9 mouse cellular contexts compared by ENCODE assay signal in the genomic region with DNA sequence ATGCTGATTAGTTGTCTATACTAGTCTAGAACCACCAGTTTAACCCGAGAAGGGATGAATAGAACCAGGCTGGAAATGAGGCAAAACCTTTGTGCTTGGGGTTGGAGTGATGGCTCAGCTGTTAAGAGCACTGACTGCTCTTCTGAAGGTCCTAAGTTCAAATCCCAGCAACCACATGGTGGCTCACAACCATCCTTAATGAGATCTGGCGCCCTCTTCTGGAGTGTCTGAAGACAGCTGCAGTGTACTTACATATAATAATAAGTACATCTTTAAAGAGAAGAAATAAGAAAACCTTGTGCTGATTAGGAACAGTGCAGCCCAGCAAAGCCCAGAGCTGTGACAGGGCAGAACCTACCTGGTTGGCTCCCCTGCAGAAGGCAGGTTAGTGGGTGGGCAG. TPM values are rescaled to one million over a fixed set of nuclear protein-coding genes. Genes with fewer than 3 reads are reported as not detected.
DNase-seq lines count a peak whose midpoint lies in the region; ATAC-seq and TF ChIP-seq lines count a peak whose summit lies in the region.
"Not testable (repeated sequence)": the region's sequence is repeated elsewhere in the genome, so short reads cannot be mapped to it uniquely, and the experiment has no call there.
"Had no signal": no experiment of that assay in that cellular context is flagged by ENCODE, and none has a peak within 500 bp of the region (broad histone marks: within the 10 kb centered on the region; RNA-seq: fewer than 3 reads in every experiment).

No protein-coding gene starts in this region.

- not testable (repeated sequence) for H3K4me3 ChIP-seq in ES-Bruce4 (ENCODE audit: low read depth, low read length); bone marrow macrophage, adult 2 months (ENCODE audit: insufficient read depth, low read length); gastrocnemius, adult 2 months; kidney, adult 2 months (ENCODE audit: insufficient read depth, low read depth, low read length); left cerebral cortex, adult 2 months; lung, embryonic 14.5 days (ENCODE audit: low read depth, low read length); small intestine, adult 2 months (ENCODE audit: low read depth, low read length)

- not testable (repeated sequence) for TF ChIP-seq EP300 in ES-Bruce4 (IDR thresholded peaks at IDR 0.05; ENCODE audit: insufficient read depth, low read depth, low read length)

- H3K27ac ChIP-seq in ES-Bruce4 (ENCODE audit: insufficient read depth, low read length); bone marrow macrophage, adult 2 months (ENCODE audit: insufficient read depth, low read depth, low read length); gastrocnemius, adult 2 months; kidney, adult 2 months (ENCODE audit: insufficient read depth, low read depth, low read length); left cerebral cortex, adult 2 months; lung, embryonic 14.5 days (ENCODE audit: low read depth); small intestine, adult 2 months (ENCODE audit: insufficient read depth, low read depth, low read length): not testable (repeated sequence)

- TF ChIP-seq CTCF in ES-Bruce4 (IDR thresholded peaks at IDR 0.05; ENCODE audit: low read depth, low read length) = peak; percentile 17
- TF ChIP-seq CTCF in bone marrow macrophage, adult 2 months (IDR thresholded peaks at IDR 0.05; ENCODE audit: low read depth, low read length) = 0 out of 2 replicates have a peak, but pooled peaks have one; percentile 20
- TF ChIP-seq CTCF in gastrocnemius, adult 2 months (IDR thresholded peaks at IDR 0.05) = peak; percentile 29; the same call in 1 of the 2 replicates
- TF ChIP-seq CTCF in kidney, adult 2 months (conservative IDR thresholded peaks at IDR 0.05; ENCODE audit: insufficient read depth, insufficient read length, low read depth, low read length) = 0 out of 2 replicates have a peak, but pooled peaks have one; percentile 8
- TF ChIP-seq CTCF in left cerebral cortex, adult 2 months (IDR thresholded peaks at IDR 0.05) = peak; percentile 20
- TF ChIP-seq CTCF in lung, embryonic 14.5 days (IDR thresholded peaks at IDR 0.05; ENCODE audit: low read depth) = peak; percentile 18; the same call in 1 of the 2 replicates
- TF ChIP-seq CTCF in small intestine, adult 2 months (IDR thresholded peaks at IDR 0.05; ENCODE audit: extremely low read depth, insufficient read length, insufficient replicate concordance, low read depth, low read length) = peak; percentile 5; the same call in 1 of the 2 replicates

- not testable (repeated sequence) for H3K36me3 ChIP-seq in ES-Bruce4 (ENCODE audit: control insufficient read depth, insufficient read depth, low read length, poor library complexity, severe bottlenecking); kidney, adult 2 months (ENCODE audit: control insufficient read depth, insufficient read depth, low read length); lung, embryonic 14.5 days (ENCODE audit: insufficient read depth); small intestine, adult 2 months (ENCODE audit: control insufficient read depth, insufficient read depth, low read length)

- not testable (repeated sequence) for H3K9me3 ChIP-seq in ES-Bruce4 (replicated peaks; ENCODE audit: control insufficient read depth, insufficient read depth, low read length, poor library complexity, severe bottlenecking); lung, embryonic 14.5 days (ENCODE audit: low read depth, low read length)

- H3K4me1 ChIP-seq in ES-Bruce4 (ENCODE audit: control insufficient read depth, insufficient read depth, low read length); lung, embryonic 14.5 days (ENCODE audit: insufficient read depth): not testable (repeated sequence)
- peaks cover 20% of the 10 kb centered on the region for H3K4me1 ChIP-seq in bone marrow macrophage, adult 2 months (ENCODE audit: control insufficient read depth, insufficient read depth, low read length)
- peaks cover 14% of the 10 kb centered on the region for H3K4me1 ChIP-seq in kidney, adult 2 months (ENCODE audit: control insufficient read depth, insufficient read depth, low read length)
- peaks cover 24% of the 10 kb centered on the region for H3K4me1 ChIP-seq in small intestine, adult 2 months (ENCODE audit: control insufficient read depth, insufficient read depth, insufficient read length, low read length)

- not testable (repeated sequence) for ATAC-seq in lung, embryonic 14.5 days (ENCODE audit: insufficient read depth)

- not testable (repeated sequence) for H3K27me3 ChIP-seq in ES-Bruce4 (ENCODE audit: control insufficient read depth, insufficient read depth, low read length, poor library complexity, severe bottlenecking); kidney, adult 2 months (replicated peaks; ENCODE audit: control insufficient read depth, insufficient read depth, low read length); lung, embryonic 14.5 days (ENCODE audit: insufficient read depth, low read length); small intestine, adult 2 months (ENCODE audit: control insufficient read depth, insufficient read depth, low read length)

- H3K4me2 ChIP-seq in lung, embryonic 14.5 days = not testable (repeated sequence)

- not testable (repeated sequence) for DNase-seq in gastrocnemius, adult 2 months; kidney, adult 2 months; left cerebral cortex, adult 2 months (ENCODE audit: extremely low spot score in 1 of 2, low spot score in 2 of 2); lung, embryonic 14.5 days

- intact Hi-C loops in gastrocnemius, adult 2 months (cut with DNase I); left cerebral cortex, adult 2 months (cut with DNase I): not testable (repeated sequence)

- not testable (repeated sequence) for H3K9ac ChIP-seq in ES-Bruce4 (ENCODE audit: low read depth, poor library complexity, severe bottlenecking); lung, embryonic 14.5 days

- 94% methylated on average over 2 of the region's 2 CpGs for WGBS in kidney, adult 2 months
- WGBS in lung, embryonic 14.5 days = 76% methylated on average over 2 of the region's 2 CpGs
- WGBS in small intestine, adult 2 months = 91% methylated on average over 2 of the region's 2 CpGs

- not testable (repeated sequence) for TF ChIP-seq POLR2A in ES-Bruce4 (IDR thresholded peaks at IDR 0.05; ENCODE audit: insufficient read depth, low read length); bone marrow macrophage, adult 2 months (IDR thresholded peaks at IDR 0.05; ENCODE audit: borderline replicate concordance, low read depth, low read length); kidney, adult 2 months (IDR thresholded peaks at IDR 0.05; ENCODE audit: low read depth, low read length); small intestine, adult 2 months (IDR thresholded peaks at IDR 0.05; ENCODE audit: low read depth, low read length)

RNA-seq across cellular contexts. Expression of gene Tmbim1, which starts 21.5 kb away (rescaled TPM):
- 58.8 and 62.2 TPM in 2 replicates for polyA plus RNA-seq in ES-Bruce4 (2011; ENCODE audit: insufficient read depth, insufficient read length, low read depth, missing spikeins)
- polyA plus RNA-seq in bone marrow macrophage, adult 2 months (2012; ENCODE audit: insufficient read depth, insufficient read length, missing spikeins) = 73.6 and 74.7 TPM in 2 replicates
- 10 to 100 TPM; 35.2 to 35.4 TPM for total RNA-seq in gastrocnemius, adult 2 months (2021)
- polyA plus RNA-seq in kidney, adult 2 months (2012; rRNA removed) = 74.1 and 103 TPM in 2 replicates
- total RNA-seq in left cerebral cortex, adult 2 months (2021) = 10 to 100 TPM; 19.4 to 22.0 TPM
- polyA plus RNA-seq in lung, embryonic 14.5 days (2014; fragmentation: Nextera tagmentation; extraction: Ambion mirVana) = 25.5 and 29.8 TPM in 2 replicates
- 497 and 689 TPM in 2 replicates for polyA plus RNA-seq in small intestine, adult 2 months (2012; rRNA removed)

RNA-seq across cellular contexts. Expression of gene Catip, which starts 35.0 kb away (rescaled TPM):
- 0.75 TPM in 1 of 2 replicates, not detected in the other for polyA plus RNA-seq in ES-Bruce4 (2011; ENCODE audit: insufficient read depth, insufficient read length, low read depth, missing spikeins)
- polyA plus RNA-seq in bone marrow macrophage, adult 2 months (2012; ENCODE audit: insufficient read depth, insufficient read length, missing spikeins) = 0.60 and 0.76 TPM in 2 replicates
- total RNA-seq in gastrocnemius, adult 2 months (2021) = under 1 TPM in 1 of 2 experiments, not detected in 1; 0.13 TPM
- polyA plus RNA-seq in kidney, adult 2 months (2012; rRNA removed) = 0.33 and 0.43 TPM in 2 replicates
- 1 to 10 TPM in 1 of 2 experiments, under 1 TPM in 1; 0.54 to 1.9 TPM for total RNA-seq in left cerebral cortex, adult 2 months (2021)
- 0.62 and 0.63 TPM in 2 replicates for polyA plus RNA-seq in lung, embryonic 14.5 days (2014; fragmentation: Nextera tagmentation; extraction: Ambion mirVana)
- 0.05 and 0.39 TPM in 2 replicates for polyA plus RNA-seq in small intestine, adult 2 months (2012; rRNA removed)
- polyA plus RNA-seq: C2C12; erythroblast, embryonic 14.5 days had no signal

RNA-seq across cellular contexts. Expression of gene Pnkd, which starts 42.2 kb away (rescaled TPM):
- polyA plus RNA-seq in ES-Bruce4 (2011; ENCODE audit: insufficient read depth, insufficient read length, low read depth, missing spikeins) = 40.9 and 43.6 TPM in 2 replicates
- 37.6 and 37.8 TPM in 2 replicates for polyA plus RNA-seq in bone marrow macrophage, adult 2 months (2012; ENCODE audit: insufficient read depth, insufficient read length, missing spikeins)
- 10 to 100 TPM; 45.4 to 70.5 TPM for total RNA-seq in gastrocnemius, adult 2 months (2021)
- 139 and 165 TPM in 2 replicates for polyA plus RNA-seq in kidney, adult 2 months (2012; rRNA removed)
- 100 to 1,000 TPM; 155 to 164 TPM for total RNA-seq in left cerebral cortex, adult 2 months (2021)
- 103 and 104 TPM in 2 replicates for polyA plus RNA-seq in lung, embryonic 14.5 days (2014; fragmentation: Nextera tagmentation; extraction: Ambion mirVana)
- 36.9 and 62.6 TPM in 2 replicates for polyA plus RNA-seq in small intestine, adult 2 months (2012; rRNA removed)

RNA-seq across cellular contexts. Expression of gene Aamp, which starts 42.4 kb away (rescaled TPM):
- 96.3 and 103 TPM in 2 replicates for polyA plus RNA-seq in ES-Bruce4 (2011; ENCODE audit: insufficient read depth, insufficient read length, low read depth, missing spikeins)
- polyA plus RNA-seq in bone marrow macrophage, adult 2 months (2012; ENCODE audit: insufficient read depth, insufficient read length, missing spikeins) = 104 and 124 TPM in 2 replicates
- 10 to 100 TPM; 69.4 to 76.1 TPM for total RNA-seq in gastrocnemius, adult 2 months (2021)
- 212 and 217 TPM in 2 replicates for polyA plus RNA-seq in kidney, adult 2 months (2012; rRNA removed)
- total RNA-seq in left cerebral cortex, adult 2 months (2021) = 100 to 1,000 TPM; 140 to 143 TPM
- 233 and 236 TPM in 2 replicates for polyA plus RNA-seq in lung, embryonic 14.5 days (2014; fragmentation: Nextera tagmentation; extraction: Ambion mirVana)
- polyA plus RNA-seq in small intestine, adult 2 months (2012; rRNA removed) = 81.6 and 160 TPM in 2 replicates

RNA-seq across cellular contexts. Expression of gene Slc11a1, which starts 48.1 kb away (rescaled TPM):
- polyA plus RNA-seq in ES-Bruce4 (2011; ENCODE audit: insufficient read depth, insufficient read length, low read depth, missing spikeins) = 0.94 and 1.5 TPM in 2 replicates
- 539 and 588 TPM in 2 replicates for polyA plus RNA-seq in bone marrow macrophage, adult 2 months (2012; ENCODE audit: insufficient read depth, insufficient read length, missing spikeins)
- 1 to 10 TPM; 3.8 to 5.6 TPM for total RNA-seq in gastrocnemius, adult 2 months (2021)
- 13.4 and 15.3 TPM in 2 replicates for polyA plus RNA-seq in kidney, adult 2 months (2012; rRNA removed)
- total RNA-seq in left cerebral cortex, adult 2 months (2021) = 1 to 10 TPM; 5.0 to 5.4 TPM
- 3.1 and 3.5 TPM in 2 replicates for polyA plus RNA-seq in lung, embryonic 14.5 days (2014; fragmentation: Nextera tagmentation; extraction: Ambion mirVana)
- polyA plus RNA-seq in small intestine, adult 2 months (2012; rRNA removed) = 12.7 and 17.9 TPM in 2 replicates
